Mouse (Mus musculus): ENCODE results near the gene Zfp651.

GRCm38 (mm10) chr9:121820765-121821164 lies 61.6 kb downstream of the Zfp651 start:
- no peak for TF ChIP-seq CTCF (IDR thresholded peaks at IDR 0.05; ENCODE audit: extremely low read depth, insufficient read depth, insufficient read length, insufficient replicate concordance)
- no peak for TF ChIP-seq POLR2A (IDR thresholded peaks at IDR 0.05; ENCODE audit: low read depth, low read length)
